Mouse (Mus musculus): ENCODE results near the gene Tshz2. TPM values are rescaled to one million over a fixed set of nuclear protein-coding genes. Genes with fewer than 3 reads are reported as not detected.

Tshz2 gene
- polyA plus RNA-seq, 1 experiment from 2014 or later = 32.0 TPM

DNA sequence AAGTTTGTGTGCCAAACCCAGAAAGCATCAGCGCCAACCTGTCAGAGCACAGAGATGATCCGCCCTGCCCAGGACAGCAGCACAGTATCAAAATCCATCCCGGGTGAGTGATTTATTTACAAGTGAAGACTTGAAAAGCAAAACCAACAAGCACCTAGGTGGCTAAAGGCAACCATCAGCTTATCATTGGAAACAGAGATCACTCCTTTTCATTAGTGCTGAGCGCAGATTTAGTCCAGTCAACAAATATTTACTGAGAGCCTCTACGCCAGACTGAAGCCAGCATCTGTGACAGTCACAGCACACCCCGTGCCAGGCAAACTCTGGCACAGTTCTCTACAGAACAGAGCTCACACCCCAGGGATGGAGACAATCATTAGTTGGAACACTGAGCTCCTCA lies 169.4 kb downstream of the Tshz2 start:
- H3K4me2 ChIP-seq (ENCODE audit: low read length) = no peak overlapping the region
- no peak overlapping the region for H3K27ac ChIP-seq (ENCODE audit: low read depth, low read length)
- no peak overlapping the region for H3K4me3 ChIP-seq (ENCODE audit: low read length)
- H3K36me3 ChIP-seq (ENCODE audit: control insufficient read depth, insufficient read depth, low read length) = no peaks in the 10 kb centered on the region
- H3K4me1 ChIP-seq (ENCODE audit: control insufficient read depth, insufficient read depth, low read depth, low read length) = no peaks in the 10 kb centered on the region
- no peak overlapping the region for H3K9ac ChIP-seq (ENCODE audit: low read depth, low read length)
- 87% methylated on average over 6 of the region's 6 CpGs for WGBS
- no peaks in the 10 kb centered on the region for H3K9me3 ChIP-seq (ENCODE audit: control insufficient read depth, low read length)
- H3K27me3 ChIP-seq (replicated peaks; ENCODE audit: control insufficient read depth, insufficient read depth, low read length) = no peaks in the 10 kb centered on the region
- ATAC-seq = no peak

DNA sequence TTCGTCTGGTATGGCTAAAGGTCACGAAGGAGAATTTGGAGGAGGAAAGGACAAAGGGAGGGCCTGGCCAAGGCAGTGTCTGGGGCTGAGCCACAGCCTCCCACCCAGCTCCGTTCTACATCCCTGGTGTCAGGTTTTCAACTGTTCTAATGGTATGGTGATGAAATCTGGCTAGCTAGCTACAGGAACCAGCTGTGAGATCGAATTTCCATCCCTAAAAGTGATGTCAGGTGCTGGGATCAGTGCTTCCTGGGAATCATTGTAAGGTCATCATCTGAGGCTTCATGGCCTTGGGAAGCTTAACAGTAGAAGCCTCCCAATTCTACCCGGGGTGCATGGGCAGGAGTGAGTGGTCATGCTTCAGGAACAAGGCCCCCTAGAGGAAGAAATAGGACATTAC lies 171.6 kb downstream of the Tshz2 start:
- Histone ChIP-seq H3K9ac (ENCODE audit: low read depth, low read length) (no peak overlapping the region), H3K4me3 (ENCODE audit: low read length) (no peak overlapping the region), H3K4me1 (ENCODE audit: control insufficient read depth, insufficient read depth, low read depth, low read length) (no peaks in the 10 kb centered on the region), H3K27ac (ENCODE audit: low read depth, low read length) (no peak overlapping the region), H3K27me3 (replicated peaks; ENCODE audit: control insufficient read depth, insufficient read depth, low read length) (no peaks in the 10 kb centered on the region), H3K4me2 (ENCODE audit: low read length) (no peak overlapping the region), H3K36me3 (ENCODE audit: control insufficient read depth, insufficient read depth, low read length) (no peaks in the 10 kb centered on the region), H3K9me3 (ENCODE audit: control insufficient read depth, low read length) (no peaks in the 10 kb centered on the region)
- 77% methylated on average over 5 of the region's 5 CpGs for WGBS
- ATAC-seq = no peak

DNA sequence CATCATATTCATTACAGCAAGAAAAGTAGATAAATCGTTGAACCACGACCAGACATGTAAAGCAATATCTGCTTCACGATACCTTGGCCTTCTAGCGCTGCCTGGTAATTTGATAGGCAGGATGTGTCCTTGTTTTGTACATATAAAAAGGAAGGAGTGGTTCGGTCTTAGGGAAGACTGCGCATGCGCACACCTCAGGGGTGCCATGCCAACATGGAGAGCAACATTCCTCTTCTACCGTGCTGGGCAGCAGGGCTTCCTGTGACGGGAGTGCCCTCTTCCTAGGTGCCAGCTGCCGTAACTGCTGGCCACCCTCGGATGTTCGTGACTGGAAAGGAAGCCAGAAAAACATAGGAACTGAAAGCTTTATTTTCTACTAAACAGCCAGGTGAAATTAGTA lies 172.7 kb downstream of the Tshz2 start:
- no peaks in the 10 kb centered on the region for H3K27me3 ChIP-seq (replicated peaks; ENCODE audit: control insufficient read depth, insufficient read depth, low read length)
- H3K36me3 ChIP-seq (ENCODE audit: control insufficient read depth, insufficient read depth, low read length) = no peaks in the 10 kb centered on the region
- H3K9me3 ChIP-seq (ENCODE audit: control insufficient read depth, low read length) = no peaks in the 10 kb centered on the region
- H3K4me1 ChIP-seq (ENCODE audit: control insufficient read depth, insufficient read depth, low read depth, low read length) = no peaks in the 10 kb centered on the region
- no peak for ATAC-seq
- H3K4me2 ChIP-seq (ENCODE audit: low read length) = no peak overlapping the region
- 88% methylated on average over 12 of the region's 12 CpGs for WGBS
- no peak overlapping the region for H3K4me3 ChIP-seq (ENCODE audit: low read length)
- no peak overlapping the region for H3K27ac ChIP-seq (ENCODE audit: low read depth, low read length)
- H3K9ac ChIP-seq (ENCODE audit: low read depth, low read length) = no peak overlapping the region

DNA sequence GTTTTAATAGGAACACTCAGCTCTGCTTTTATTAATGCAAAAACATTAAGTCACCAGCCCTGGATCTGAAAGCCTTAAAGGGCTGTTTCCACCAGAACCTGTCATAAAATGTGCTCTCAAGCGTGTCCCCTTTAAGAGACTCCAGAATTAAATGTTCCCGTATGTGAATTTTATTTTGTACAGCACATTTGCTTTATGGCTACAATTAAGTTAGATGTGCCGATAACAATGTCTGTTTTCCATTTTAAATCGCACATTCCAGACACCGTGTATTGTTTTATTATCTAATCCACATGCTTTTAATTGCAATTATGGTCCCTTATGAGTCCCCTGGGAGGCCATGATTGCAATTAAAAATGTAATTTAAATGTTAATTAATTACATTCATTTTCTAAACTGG lies 178.8 kb downstream of the Tshz2 start:
- 0 out of 2 replicates have a peak, but pooled peaks have one; percentile 25 for ATAC-seq
- Histone ChIP-seq H3K4me3 (ENCODE audit: low read length) (no peak overlapping the region), H3K27ac (ENCODE audit: low read depth, low read length) (no peak overlapping the region), H3K9ac (ENCODE audit: low read depth, low read length) (no peak overlapping the region), H3K4me1 (ENCODE audit: control insufficient read depth, insufficient read depth, low read depth, low read length) (peaks cover 15% of the 10 kb centered on the region), H3K4me2 (ENCODE audit: low read length) (no peak overlapping the region), H3K27me3 (replicated peaks; ENCODE audit: control insufficient read depth, insufficient read depth, low read length) (no peaks in the 10 kb centered on the region), H3K9me3 (ENCODE audit: control insufficient read depth, low read length) (no peaks in the 10 kb centered on the region), H3K36me3 (ENCODE audit: control insufficient read depth, insufficient read depth, low read length) (no peaks in the 10 kb centered on the region)
- WGBS = 52% methylated on average over 5 of the region's 5 CpGs

DNA sequence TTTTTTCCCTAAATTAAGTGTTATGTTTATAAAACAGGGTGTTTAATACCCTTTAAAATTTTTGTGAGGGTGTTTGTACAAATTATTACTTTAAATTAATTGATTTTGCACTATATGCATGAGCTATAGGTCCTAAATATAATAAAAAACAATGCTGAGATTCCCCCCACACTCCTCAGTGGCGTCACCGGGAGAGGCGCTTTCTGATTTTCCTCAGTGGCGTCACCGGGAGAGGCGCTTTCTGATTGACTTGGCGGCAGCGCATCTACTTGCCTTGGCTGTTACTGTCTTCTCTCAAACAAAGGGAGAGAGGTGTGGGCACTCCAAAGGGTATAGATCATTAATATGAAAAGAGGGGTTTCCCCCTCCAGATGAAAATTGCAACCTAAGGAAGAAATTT lies 179.2 kb downstream of the Tshz2 start:
- no peak overlapping the region for H3K4me3 ChIP-seq (ENCODE audit: low read length)
- H3K4me1 ChIP-seq (ENCODE audit: control insufficient read depth, insufficient read depth, low read depth, low read length) = peaks cover 15% of the 10 kb centered on the region
- H3K9ac ChIP-seq (ENCODE audit: low read depth, low read length) = no peak overlapping the region
- 52% methylated on average over 8 of the region's 8 CpGs for WGBS
- H3K9me3 ChIP-seq (ENCODE audit: control insufficient read depth, low read length) = no peaks in the 10 kb centered on the region
- H3K27ac ChIP-seq (ENCODE audit: low read depth, low read length) = no peak overlapping the region
- no peak for ATAC-seq
- H3K36me3 ChIP-seq (ENCODE audit: control insufficient read depth, insufficient read depth, low read length) = no peaks in the 10 kb centered on the region
- no peaks in the 10 kb centered on the region for H3K27me3 ChIP-seq (replicated peaks; ENCODE audit: control insufficient read depth, insufficient read depth, low read length)
- no peak overlapping the region for H3K4me2 ChIP-seq (ENCODE audit: low read length)

DNA sequence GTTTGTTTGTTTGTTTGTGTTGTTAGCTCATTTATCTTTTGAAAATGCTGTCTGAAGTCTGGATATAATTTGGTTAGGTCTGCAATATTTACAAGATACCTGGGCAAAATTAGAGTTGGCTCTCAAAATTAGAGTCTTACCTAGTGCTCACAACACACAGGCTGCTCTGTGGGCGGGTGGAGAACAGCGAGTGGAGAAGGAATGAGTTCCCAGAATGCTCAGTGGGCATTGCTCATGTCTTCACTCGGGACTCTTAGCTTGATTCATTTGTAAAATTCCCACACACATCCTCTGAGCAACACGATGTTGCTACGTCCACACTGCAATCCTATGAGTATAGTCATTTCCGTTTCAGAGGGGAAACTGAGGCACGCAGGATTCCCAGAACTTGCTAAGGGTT lies 180.1 kb downstream of the Tshz2 start:
- H3K27ac ChIP-seq (ENCODE audit: low read depth, low read length) = no peak overlapping the region

DNA sequence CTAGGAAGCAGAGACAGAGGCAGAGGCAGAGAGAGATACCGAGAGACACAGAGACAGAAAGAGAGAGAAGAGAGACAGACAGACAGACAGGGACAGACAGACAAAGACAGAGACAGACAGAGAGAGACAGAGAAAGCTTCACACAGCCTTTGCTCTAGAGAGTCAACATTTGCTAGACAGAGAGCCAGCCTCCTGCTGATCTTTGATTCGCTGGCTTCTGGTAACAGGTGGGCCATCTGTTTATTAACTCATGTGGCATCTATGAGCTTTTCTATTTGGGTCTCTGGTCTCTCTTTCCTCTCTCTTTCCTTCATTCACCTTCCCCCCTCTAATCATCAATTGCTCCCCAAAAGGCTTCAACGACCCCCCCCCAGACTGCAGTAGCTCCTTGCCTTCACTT lies 181.5 kb downstream of the Tshz2 start:
- H3K4me3 ChIP-seq (ENCODE audit: low read length) = no peak overlapping the region
- H3K36me3 ChIP-seq (ENCODE audit: control insufficient read depth, insufficient read depth, low read length) = no peaks in the 10 kb centered on the region
- H3K4me1 ChIP-seq (ENCODE audit: control insufficient read depth, insufficient read depth, low read depth, low read length) = peaks cover 15% of the 10 kb centered on the region
- H3K9ac ChIP-seq (ENCODE audit: low read depth, low read length) = no peak overlapping the region
- H3K27me3 ChIP-seq (replicated peaks; ENCODE audit: control insufficient read depth, insufficient read depth, low read length) = no peaks in the 10 kb centered on the region
- WGBS = 58% methylated on average over 3 of the region's 3 CpGs
- peak overlapping the region; percentile 4; the same call in 1 of the 2 replicates for H3K27ac ChIP-seq (ENCODE audit: low read depth, low read length)
- no peak for ATAC-seq
- H3K4me2 ChIP-seq (ENCODE audit: low read length) = no peak overlapping the region
- no peaks in the 10 kb centered on the region for H3K9me3 ChIP-seq (ENCODE audit: control insufficient read depth, low read length)

More for the DNA sequence above, 180.1 kb downstream of the Tshz2 start:
- 86% methylated on average over 7 of the region's 7 CpGs for WGBS
- Histone ChIP-seq H3K9ac (ENCODE audit: low read depth, low read length) (no peak overlapping the region), H3K4me3 (ENCODE audit: low read length) (no peak overlapping the region), H3K9me3 (ENCODE audit: control insufficient read depth, low read length) (no peaks in the 10 kb centered on the region), H3K27me3 (replicated peaks; ENCODE audit: control insufficient read depth, insufficient read depth, low read length) (no peaks in the 10 kb centered on the region), H3K4me1 (ENCODE audit: control insufficient read depth, insufficient read depth, low read depth, low read length) (peaks cover 15% of the 10 kb centered on the region), H3K4me2 (ENCODE audit: low read length) (no peak overlapping the region), H3K36me3 (ENCODE audit: control insufficient read depth, insufficient read depth, low read length) (no peaks in the 10 kb centered on the region)
- no peak for ATAC-seq

DNA sequence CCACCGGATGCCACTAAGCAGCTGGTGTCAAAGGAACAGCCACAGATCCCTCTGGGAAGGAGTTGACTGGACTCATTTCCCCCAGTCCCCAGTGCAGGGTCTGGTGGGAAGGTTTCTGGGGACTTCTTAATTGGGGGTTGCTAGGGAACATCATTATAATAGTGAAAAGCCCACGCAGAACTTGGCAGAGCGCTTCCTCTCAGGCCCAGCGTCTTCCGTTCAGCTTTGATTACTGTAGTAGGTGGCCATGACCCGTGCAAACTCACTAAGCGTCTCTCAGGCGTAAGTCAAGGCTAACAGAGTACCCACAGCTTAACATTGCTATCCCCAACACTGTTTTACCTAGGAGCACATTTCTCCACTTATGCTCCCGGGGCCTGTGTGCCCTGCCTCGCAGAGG lies 181.9 kb downstream of the Tshz2 start:
- no peak overlapping the region for H3K9ac ChIP-seq (ENCODE audit: low read depth, low read length)
- 41% methylated on average over 10 of the region's 10 CpGs for WGBS
- no peak overlapping the region for H3K4me2 ChIP-seq (ENCODE audit: low read length)
- H3K4me3 ChIP-seq (ENCODE audit: low read length) = no peak overlapping the region
- H3K27me3 ChIP-seq (replicated peaks; ENCODE audit: control insufficient read depth, insufficient read depth, low read length) = no peaks in the 10 kb centered on the region
- no peaks in the 10 kb centered on the region for H3K9me3 ChIP-seq (ENCODE audit: control insufficient read depth, low read length)
- ATAC-seq = peak; percentile 57
- H3K27ac ChIP-seq (ENCODE audit: low read depth, low read length) = peak overlapping the region; percentile 4; the same call in 1 of the 2 replicates
- no peaks in the 10 kb centered on the region for H3K36me3 ChIP-seq (ENCODE audit: control insufficient read depth, insufficient read depth, low read length)
- H3K4me1 ChIP-seq (ENCODE audit: control insufficient read depth, insufficient read depth, low read depth, low read length) = peaks cover 15% of the 10 kb centered on the region

DNA sequence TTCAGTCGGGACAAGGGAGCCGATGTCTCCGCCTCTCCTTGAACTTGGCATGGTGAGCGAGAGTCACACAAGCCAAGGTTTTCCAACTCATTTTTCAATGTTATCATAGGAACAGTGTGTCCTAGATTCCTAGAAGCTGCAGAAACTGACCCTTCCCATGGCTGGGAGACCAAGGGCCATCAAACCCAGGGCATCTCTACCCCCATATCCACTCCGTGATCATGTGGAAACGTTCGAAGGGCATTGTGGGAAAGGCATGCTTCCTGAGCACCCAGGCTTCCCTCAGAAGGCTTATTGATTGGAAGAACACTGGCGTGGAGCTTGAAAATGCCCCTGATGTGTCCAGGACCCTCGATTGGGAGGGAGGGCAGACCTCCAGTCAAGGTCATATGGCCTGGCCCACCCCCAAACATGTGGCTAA lies 188.2 kb downstream of the Tshz2 start:
- ATAC-seq = no peak
- Histone ChIP-seq H3K36me3 (ENCODE audit: control insufficient read depth, insufficient read depth, low read length) (no peaks in the 10 kb centered on the region), H3K27me3 (replicated peaks; ENCODE audit: control insufficient read depth, insufficient read depth, low read length) (no peaks in the 10 kb centered on the region), H3K9ac (ENCODE audit: low read depth, low read length) (no peak overlapping the region), H3K27ac (ENCODE audit: low read depth, low read length) (0 out of 2 replicates have a peak overlapping the region, but pooled peaks have one; percentile 34), H3K4me2 (ENCODE audit: low read length) (no peak overlapping the region), H3K4me3 (ENCODE audit: low read length) (no peak overlapping the region), H3K4me1 (ENCODE audit: control insufficient read depth, insufficient read depth, low read depth, low read length) (peaks cover 4% of the 10 kb centered on the region), H3K9me3 (ENCODE audit: control insufficient read depth, low read length) (no peaks in the 10 kb centered on the region)
- WGBS = 85% methylated on average over 9 of the region's 9 CpGs

DNA sequence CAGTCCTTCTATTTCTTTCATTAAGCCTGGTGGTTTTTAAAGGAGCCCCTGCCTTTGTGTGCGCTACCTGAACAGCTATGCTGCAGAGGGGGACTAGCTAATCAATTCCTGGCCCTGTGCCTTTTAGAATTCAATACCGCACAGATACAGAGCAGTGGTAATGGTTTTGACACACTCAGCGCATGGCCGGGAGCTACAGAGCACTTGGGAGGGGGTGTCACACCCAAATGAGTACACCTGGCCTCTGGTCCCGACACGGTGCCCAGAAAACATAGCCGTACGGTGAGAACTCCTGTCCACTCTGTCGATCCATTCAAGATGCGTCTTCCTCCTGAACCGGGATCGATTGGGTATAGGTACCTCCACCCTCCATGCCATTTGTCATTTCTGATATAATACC lies 193.1 kb downstream of the Tshz2 start:
- peak overlapping the region; percentile 29 for H3K4me2 ChIP-seq (ENCODE audit: low read length)
- peak overlapping the region; percentile 22; the same call in 1 of the 2 replicates for H3K9ac ChIP-seq (ENCODE audit: low read depth, low read length)
- ATAC-seq = peak; percentile 48; the same call in 1 of the 2 replicates

More for the DNA sequence above, 193.1 kb downstream of the Tshz2 start:
- peak overlapping the region; percentile 72; the same call in 1 of the 2 replicates for H3K27ac ChIP-seq (ENCODE audit: low read depth, low read length)
- no peaks in the 10 kb centered on the region for H3K36me3 ChIP-seq (ENCODE audit: control insufficient read depth, insufficient read depth, low read length)
- no peaks in the 10 kb centered on the region for H3K9me3 ChIP-seq (ENCODE audit: control insufficient read depth, low read length)
- 68% methylated on average over 12 of the region's 12 CpGs for WGBS
- peaks cover 8% of the 10 kb centered on the region for H3K4me1 ChIP-seq (ENCODE audit: control insufficient read depth, insufficient read depth, low read depth, low read length)
- no peak overlapping the region for H3K4me3 ChIP-seq (ENCODE audit: low read length)
- H3K27me3 ChIP-seq (replicated peaks; ENCODE audit: control insufficient read depth, insufficient read depth, low read length) = no peaks in the 10 kb centered on the region
